13 mouse cellular contexts compared by ENCODE assay signal in the genomic region with DNA sequence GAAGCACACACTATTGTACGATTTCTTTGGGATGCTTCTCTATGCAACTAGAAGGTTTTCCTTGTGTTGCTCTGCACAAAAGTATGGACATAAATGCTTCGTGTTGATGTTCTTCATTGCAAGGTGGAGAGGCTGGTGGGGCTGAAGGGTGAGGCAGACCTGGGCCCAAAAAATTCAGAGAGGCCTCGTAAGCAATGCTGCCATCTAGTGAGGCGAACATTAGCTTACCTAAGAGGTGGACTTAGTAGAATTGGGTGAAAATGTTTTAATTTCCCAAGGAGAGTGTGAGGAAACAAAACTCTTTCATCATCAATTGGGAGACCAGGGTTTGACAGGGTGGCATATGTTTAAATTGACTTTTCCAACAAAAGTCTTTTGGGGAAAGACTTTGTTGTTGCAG.
DNase-seq lines count a peak whose midpoint lies in the region; ATAC-seq and TF ChIP-seq lines count a peak whose summit lies in the region.
"Had no signal": no experiment of that assay in that cellular context is flagged by ENCODE, and none has a peak within 500 bp of the region (broad histone marks: within the 10 kb centered on the region; RNA-seq: fewer than 3 reads in every experiment).

No protein-coding gene starts in this region.

- TF ChIP-seq EP300 in ES-Bruce4 (IDR thresholded peaks at IDR 0.05; ENCODE audit: insufficient read depth, low read depth, low read length): no peak

- peak; percentile 33 for DNase-seq in forebrain, embryonic 14.5 days (ENCODE audit: low spot score)
- DNase-seq in layer of hippocampus, postnatal 10 days (ENCODE audit: low spot score in 2 of 2): peak; percentile 16 to 23
- no peak for DNase-seq in layer of hippocampus, adult 8-10 months (ENCODE audit: low spot score in 2 of 2)
- no peak for DNase-seq in T-cell, adult 2 months (ENCODE audit: low spot score)
- no peak for DNase-seq in retina, postnatal 1 day
- DNase-seq: adrenal gland, adult 2 months; heart, adult 18-20 months had no signal

- H3K27ac ChIP-seq in forebrain, embryonic 14.5 days (ENCODE audit: low read depth, low read length): no peak overlapping the region
- no peak overlapping the region for H3K27ac ChIP-seq in forebrain, embryonic 16.5 days (ENCODE audit: low read length)
- no peak overlapping the region for H3K27ac ChIP-seq in ES-Bruce4 (ENCODE audit: insufficient read depth, low read length)
- no peak overlapping the region for H3K27ac ChIP-seq in cortical plate, adult 2 months (ENCODE audit: insufficient read depth, low read length)
- H3K27ac ChIP-seq: limb, embryonic 10.5 days had no signal

- H3K36me3 ChIP-seq in forebrain, embryonic 14.5 days (ENCODE audit: control insufficient read depth, insufficient read depth, low read length): no peaks in the 10 kb centered on the region
- no peaks in the 10 kb centered on the region for H3K36me3 ChIP-seq in forebrain, embryonic 16.5 days (ENCODE audit: control insufficient read depth, insufficient read depth)
- H3K36me3 ChIP-seq in ES-Bruce4 (ENCODE audit: control insufficient read depth, insufficient read depth, low read length, poor library complexity, severe bottlenecking): no peaks in the 10 kb centered on the region

- H3K9me3 ChIP-seq in forebrain, embryonic 14.5 days (replicated peaks; ENCODE audit: control insufficient read depth, low read length): no peaks in the 10 kb centered on the region
- no peaks in the 10 kb centered on the region for H3K9me3 ChIP-seq in forebrain, embryonic 16.5 days (ENCODE audit: control insufficient read depth, low read length)
- no peaks in the 10 kb centered on the region for H3K9me3 ChIP-seq in ES-Bruce4 (replicated peaks; ENCODE audit: control insufficient read depth, insufficient read depth, low read length, poor library complexity, severe bottlenecking)
- H3K9me3 ChIP-seq: limb, embryonic 10.5 days had no signal

- 54% methylated on average over 4 of the region's 4 CpGs for WGBS in forebrain, embryonic 14.5 days
- WGBS in forebrain, embryonic 16.5 days: 54% methylated on average over 4 of the region's 4 CpGs

- no peak for TF ChIP-seq POLR2A in ES-Bruce4 (IDR thresholded peaks at IDR 0.05; ENCODE audit: insufficient read depth, low read length)
- TF ChIP-seq POLR2A in cortical plate, adult 2 months (IDR thresholded peaks at IDR 0.05; ENCODE audit: extremely low read depth, insufficient read depth, low read length): no peak

- H3K27me3 ChIP-seq in forebrain, embryonic 14.5 days (replicated peaks; ENCODE audit: control insufficient read depth, insufficient read depth, low read length): no peaks in the 10 kb centered on the region
- H3K27me3 ChIP-seq in forebrain, embryonic 16.5 days (replicated peaks; ENCODE audit: control insufficient read depth, insufficient read depth, low read length): no peaks in the 10 kb centered on the region
- no peaks in the 10 kb centered on the region for H3K27me3 ChIP-seq in ES-Bruce4 (ENCODE audit: control insufficient read depth, insufficient read depth, low read length, poor library complexity, severe bottlenecking)

- peak; percentile 35 for TF ChIP-seq CTCF in ES-Bruce4 (IDR thresholded peaks at IDR 0.05; ENCODE audit: low read depth, low read length)
- TF ChIP-seq CTCF in cortical plate, adult 2 months (IDR thresholded peaks at IDR 0.05; ENCODE audit: extremely low read depth, insufficient read depth, low read length): peak; percentile 46; the same call in 1 of the 2 replicates

- no peak overlapping the region for H3K4me3 ChIP-seq in forebrain, embryonic 14.5 days (ENCODE audit: low read depth, low read length)
- no peak overlapping the region for H3K4me3 ChIP-seq in forebrain, embryonic 16.5 days (replicated peaks; ENCODE audit: low read length)
- no peak overlapping the region for H3K4me3 ChIP-seq in ES-Bruce4 (ENCODE audit: low read depth, low read length)
- H3K4me3 ChIP-seq in cortical plate, adult 2 months (ENCODE audit: insufficient read depth, low read length): no peak overlapping the region
- H3K4me3 ChIP-seq: limb, embryonic 10.5 days; myocyte had no signal

- ATAC-seq in forebrain, embryonic 14.5 days: no peak
- ATAC-seq in forebrain, embryonic 16.5 days: no peak
- ATAC-seq: hindbrain, embryonic 16.5 days had no signal

- no peaks in the 10 kb centered on the region for H3K4me1 ChIP-seq in forebrain, embryonic 14.5 days (ENCODE audit: control insufficient read depth, insufficient read depth, low read length)
- H3K4me1 ChIP-seq in forebrain, embryonic 16.5 days (replicated peaks; ENCODE audit: control insufficient read depth, insufficient read depth, low read length): no peaks in the 10 kb centered on the region
- H3K4me1 ChIP-seq in ES-Bruce4 (ENCODE audit: control insufficient read depth, insufficient read depth, low read length): no peaks in the 10 kb centered on the region
- no peaks in the 10 kb centered on the region for H3K4me1 ChIP-seq in cortical plate, adult 2 months (ENCODE audit: control insufficient read depth, insufficient read depth, low read length)

- H3K4me2 ChIP-seq in forebrain, embryonic 14.5 days (ENCODE audit: low read length): no peak overlapping the region
- H3K4me2 ChIP-seq in forebrain, embryonic 16.5 days (ENCODE audit: low read length): no peak overlapping the region

- no peak overlapping the region for H3K9ac ChIP-seq in forebrain, embryonic 14.5 days (ENCODE audit: low read length)
- H3K9ac ChIP-seq in forebrain, embryonic 16.5 days (replicated peaks; ENCODE audit: low read depth, low read length): no peak overlapping the region
- H3K9ac ChIP-seq in ES-Bruce4 (ENCODE audit: low read depth, poor library complexity, severe bottlenecking): no peak overlapping the region

Comparison
In these comparisons a context has a peak if more than half of its experiments do, and no peak if none do; other contexts are left out.
1. DNase-seq: peak in forebrain, embryonic 14.5 days (single experiment) and layer of hippocampus, postnatal 10 days (2 of 2); none in layer of hippocampus, adult 8-10 months (0 of 2), T-cell, adult 2 months (single experiment) and retina, postnatal 1 day (single experiment).